Mouse (Mus musculus) stomach, postnatal 0 days (tissue): ENCODE data around the gene Zfp354b.

Experiments
- CTCF ChIP-seq: IDR thresholded peaks from 2 replicates; pipeline ENCODE4 v1.5.1; 2016; ENCODE audit warnings: antibody characterized with exemption, low read depth, mild to moderate bottlenecking, moderate library complexity
- EP300 ChIP-seq: optimal IDR thresholded peaks from 2 replicates; pipeline ENCODE3; 2016; ENCODE audit warnings: antibody characterized with exemption

- TF ChIP-seq EP300 = peak; percentile 38
- TF ChIP-seq CTCF = no peak
Observed at GRCm38 (mm10) chr11:50964886-50965285, 33.5 kb upstream of the Zfp354b start.
